Mouse (Mus musculus): ENCODE data around the gene Tnrc6c. TPM values are rescaled to one million over a fixed set of nuclear protein-coding genes. Genes with fewer than 3 reads are reported as not detected.

Gene Tnrc6c
- polyA plus RNA-seq, 1 experiment from 2014 or later, result 6.6 TPM

DNA sequence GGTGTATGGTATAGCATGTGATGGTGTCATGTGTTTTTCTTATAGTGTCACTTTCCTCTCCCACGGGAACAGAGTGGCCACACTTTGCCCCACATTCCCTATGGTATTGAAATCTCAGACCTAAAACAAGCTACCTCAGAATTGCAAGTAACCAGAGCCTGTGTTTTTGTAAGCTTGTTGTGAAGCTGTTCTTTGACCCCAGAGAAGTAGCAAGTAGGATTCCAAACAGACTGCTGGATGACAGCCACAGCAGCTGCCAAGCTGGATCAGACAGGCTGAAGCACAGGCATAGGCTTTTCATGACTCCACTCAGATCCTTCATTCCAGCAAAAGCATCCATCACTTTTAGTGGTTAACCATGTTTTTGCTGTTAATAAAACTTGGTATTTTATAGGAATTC, 74.8 kb downstream of the Tnrc6c start:
- WGBS, result 48% methylated on average over 1 of the region's 1 CpGs
- peak overlapping the region; percentile 48 for H3K27ac ChIP-seq
- no peaks in the 10 kb centered on the region for H3K27me3 ChIP-seq
- no peak for ATAC-seq (replicated peaks; ENCODE audit: insufficient number of reproducible peaks, insufficient read depth, low FRiP score, low read depth)
- H3K9me3 ChIP-seq (replicated peaks), result no peaks in the 10 kb centered on the region
- 0 out of 2 replicates have a peak, but pooled peaks cover 8% of the 10 kb centered on the region for H3K36me3 ChIP-seq
- no peak overlapping the region for H3K9ac ChIP-seq
- H3K4me1 ChIP-seq (replicated peaks), result peaks cover 34% of the 10 kb centered on the region
- H3K4me2 ChIP-seq, result no peak overlapping the region
- no peak overlapping the region for H3K4me3 ChIP-seq

DNA sequence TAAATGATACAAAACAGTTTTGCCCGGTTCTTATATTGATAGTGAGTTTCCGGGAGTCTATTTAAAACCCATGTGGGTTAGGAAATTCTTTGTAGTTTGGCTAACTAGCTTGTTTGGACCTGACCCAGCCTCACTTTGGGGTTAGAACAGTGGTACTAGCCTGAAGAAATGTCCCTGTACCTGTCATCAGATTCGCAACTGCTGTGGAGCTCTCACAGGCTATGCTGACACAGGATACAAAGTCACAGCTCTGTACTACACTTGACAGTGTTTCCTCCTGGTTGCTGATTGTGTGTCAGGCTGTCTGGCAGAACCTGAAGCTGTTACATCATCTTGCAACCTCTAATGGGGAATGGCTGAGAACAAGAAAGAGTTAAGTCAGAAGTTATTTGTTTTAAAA, 75.3 kb downstream of the Tnrc6c start:
- ATAC-seq (replicated peaks; ENCODE audit: insufficient number of reproducible peaks, insufficient read depth, low FRiP score, low read depth), result peak; percentile 52; the same call in 1 of the 2 replicates
- Histone ChIP-seq H3K9ac (no peak overlapping the region), H3K4me2 (no peak overlapping the region), H3K27me3 (no peaks in the 10 kb centered on the region), H3K4me3 (no peak overlapping the region), H3K36me3 (0 out of 2 replicates have a peak, but pooled peaks cover 8% of the 10 kb centered on the region), H3K9me3 (replicated peaks) (no peaks in the 10 kb centered on the region), H3K27ac (peak overlapping the region; percentile 48), H3K4me1 (replicated peaks) (peaks cover 34% of the 10 kb centered on the region)
- WGBS, result 37% methylated on average over 3 of the region's 3 CpGs

DNA sequence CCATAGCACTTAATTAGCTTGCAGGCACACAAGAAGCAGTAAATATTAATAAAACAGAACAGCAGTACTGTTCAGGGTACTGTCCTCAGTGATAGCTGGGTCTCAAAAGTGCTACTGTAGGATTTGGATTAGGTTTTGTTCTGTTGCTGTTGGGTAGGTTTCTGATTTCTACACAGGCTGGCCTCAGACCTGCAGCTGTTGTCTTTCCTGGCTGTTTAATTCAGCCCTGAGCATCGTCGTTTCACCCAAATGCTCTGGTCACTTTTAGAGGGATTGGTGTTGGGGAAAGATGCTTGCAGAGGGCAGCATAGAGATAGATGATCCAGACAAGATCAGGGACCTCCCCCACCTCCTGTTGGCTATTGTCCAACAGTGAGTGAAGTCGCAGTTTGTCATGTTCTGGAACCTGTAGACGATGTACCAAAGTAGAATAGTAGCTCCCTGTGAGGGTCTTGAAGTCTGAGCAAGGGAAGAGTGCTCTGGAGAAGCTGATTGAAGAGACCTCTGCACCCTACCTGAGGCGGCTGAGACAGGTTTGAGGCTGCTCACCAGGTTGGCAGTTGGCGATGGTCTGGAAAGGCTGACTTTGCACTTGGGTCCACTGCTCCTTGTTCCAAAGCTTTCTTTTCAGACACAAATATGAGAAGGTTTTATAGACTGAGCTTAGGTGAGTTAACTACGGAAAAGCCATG, 75.9 kb downstream of the Tnrc6c start:
- Histone ChIP-seq H3K27ac (peak overlapping the region; percentile 48), H3K9ac (no peak overlapping the region), H3K36me3 (peaks cover 12% of the 10 kb centered on the region), H3K4me3 (no peak overlapping the region), H3K9me3 (replicated peaks) (no peaks in the 10 kb centered on the region), H3K27me3 (no peaks in the 10 kb centered on the region), H3K4me1 (replicated peaks) (peaks cover 34% of the 10 kb centered on the region), H3K4me2 (no peak overlapping the region)
- no peak for ATAC-seq (replicated peaks; ENCODE audit: insufficient number of reproducible peaks, insufficient read depth, low FRiP score, low read depth)
- WGBS, result 60% methylated on average over 7 of the region's 7 CpGs

DNA sequence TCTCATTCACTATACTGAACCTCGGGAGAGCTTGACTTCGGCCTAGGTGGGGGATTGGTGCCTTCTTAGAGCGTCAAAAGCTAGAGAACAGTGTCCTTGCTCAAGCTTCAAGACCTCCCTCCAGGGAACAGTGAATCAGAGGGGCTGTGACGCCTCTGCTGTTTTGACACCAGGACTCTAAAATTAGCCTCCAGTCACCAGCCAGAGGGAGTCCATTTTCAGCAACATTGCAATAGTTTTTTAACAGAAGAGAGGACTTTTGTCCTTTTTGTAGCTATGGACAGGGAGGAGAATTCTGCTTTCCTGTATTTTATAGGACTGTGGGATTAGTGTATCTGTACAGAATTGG, 76.4 kb downstream of the Tnrc6c start:
- no peak overlapping the region for H3K9ac ChIP-seq
- H3K27ac ChIP-seq, result peak overlapping the region; percentile 48
- WGBS, result 43% methylated on average over 4 of the region's 4 CpGs
- H3K9me3 ChIP-seq (replicated peaks), result no peaks in the 10 kb centered on the region
- H3K4me2 ChIP-seq, result no peak overlapping the region
- H3K36me3 ChIP-seq, result peaks cover 17% of the 10 kb centered on the region
- no peak for ATAC-seq (replicated peaks; ENCODE audit: insufficient number of reproducible peaks, insufficient read depth, low FRiP score, low read depth)
- H3K27me3 ChIP-seq, result no peaks in the 10 kb centered on the region
- peaks cover 34% of the 10 kb centered on the region for H3K4me1 ChIP-seq (replicated peaks)
- H3K4me3 ChIP-seq, result no peak overlapping the region

DNA sequence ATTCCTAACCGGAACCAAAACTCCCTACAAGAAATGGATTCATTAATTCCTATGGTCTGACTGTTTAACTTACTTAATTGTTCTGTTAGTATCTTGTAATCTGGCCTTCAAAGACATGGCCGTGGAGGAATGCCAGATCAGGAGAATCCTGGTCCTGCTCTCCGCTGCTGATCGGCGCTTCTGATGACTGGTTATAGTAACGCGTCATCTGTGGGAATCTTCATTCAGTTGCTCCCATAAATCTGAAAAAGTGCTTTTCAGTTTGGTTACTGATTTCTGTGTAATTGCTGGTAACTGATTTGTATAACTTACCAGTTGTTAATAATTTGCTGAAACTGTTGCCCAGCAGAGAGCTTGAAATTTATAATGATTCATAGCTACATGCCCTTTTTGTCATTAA, 77.4 kb downstream of the Tnrc6c start:
- no peak overlapping the region for H3K4me3 ChIP-seq
- ATAC-seq (replicated peaks; ENCODE audit: insufficient number of reproducible peaks, insufficient read depth, low FRiP score, low read depth), result no peak
- H3K27me3 ChIP-seq, result no peaks in the 10 kb centered on the region
- 82% methylated on average over 7 of the region's 7 CpGs for WGBS
- H3K4me2 ChIP-seq, result no peak overlapping the region
- no peak overlapping the region for H3K9ac ChIP-seq
- no peaks in the 10 kb centered on the region for H3K9me3 ChIP-seq (replicated peaks)
- peaks cover 34% of the 10 kb centered on the region for H3K4me1 ChIP-seq (replicated peaks)
- no peak overlapping the region for H3K27ac ChIP-seq
- peaks cover 27% of the 10 kb centered on the region for H3K36me3 ChIP-seq

DNA sequence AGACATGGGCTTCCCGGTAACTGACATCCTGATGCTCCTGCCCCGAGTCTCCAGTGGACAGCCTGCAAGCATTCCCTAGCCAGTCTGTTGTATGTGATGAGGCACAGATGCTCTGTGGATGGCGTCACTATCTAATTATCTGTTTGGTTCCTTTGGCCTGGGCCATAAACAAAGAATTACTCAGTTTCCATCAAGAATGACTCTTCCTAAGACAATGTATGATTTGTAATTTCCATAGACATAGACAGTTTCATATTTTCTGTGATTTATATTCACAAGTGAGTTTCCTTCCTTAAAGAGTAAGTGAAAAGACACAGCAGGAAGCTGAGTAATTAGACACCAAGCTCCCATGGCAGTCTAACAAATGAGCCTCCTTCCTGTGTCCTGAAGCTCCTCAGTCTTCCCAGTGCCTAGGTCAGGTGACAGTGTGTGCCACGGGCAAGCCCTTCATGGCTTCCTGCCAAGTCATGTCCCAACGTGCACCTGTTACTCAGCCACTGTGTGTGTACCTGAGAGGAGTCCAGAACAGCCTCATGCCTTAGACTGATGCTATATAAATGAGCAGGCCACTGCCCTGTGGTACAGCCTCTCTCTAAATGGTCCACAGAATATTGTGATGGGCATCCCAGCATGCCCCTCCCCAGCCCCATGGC, 82.1 kb downstream of the Tnrc6c start:
- no peak overlapping the region for H3K4me3 ChIP-seq
- 62% methylated on average over 5 of the region's 5 CpGs for WGBS
- H3K36me3 ChIP-seq, result peaks cover 67% of the 10 kb centered on the region
- H3K4me1 ChIP-seq (replicated peaks), result peaks cover 3% of the 10 kb centered on the region
- H3K27ac ChIP-seq, result no peak overlapping the region
- H3K4me2 ChIP-seq, result no peak overlapping the region
- H3K27me3 ChIP-seq, result no peaks in the 10 kb centered on the region
- H3K9me3 ChIP-seq (replicated peaks), result no peaks in the 10 kb centered on the region
- no peak for ATAC-seq (replicated peaks; ENCODE audit: insufficient number of reproducible peaks, insufficient read depth, low FRiP score, low read depth)
- no peak overlapping the region for H3K9ac ChIP-seq

DNA sequence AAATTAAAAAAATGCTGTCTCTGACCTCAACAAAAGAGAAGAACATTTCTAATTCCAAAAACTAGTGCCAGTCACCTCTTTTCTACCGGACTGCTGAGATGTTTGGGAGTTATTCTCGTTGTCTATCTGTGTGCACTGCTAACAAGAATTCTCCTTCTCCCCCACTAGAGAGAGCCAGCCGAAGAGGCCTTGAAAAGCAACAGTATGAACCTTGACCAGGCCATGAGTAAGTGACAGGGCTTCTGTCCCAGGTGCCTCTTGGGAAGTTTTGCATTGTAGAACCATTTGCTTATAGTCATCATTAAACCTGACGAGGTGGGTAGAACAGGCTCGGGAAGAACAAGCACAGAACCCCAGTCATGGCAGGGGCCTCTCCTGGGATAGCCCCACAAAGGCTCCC, 84.0 kb downstream of the Tnrc6c start:
- H3K27me3 ChIP-seq, result no peaks in the 10 kb centered on the region
- H3K36me3 ChIP-seq, result peaks cover 81% of the 10 kb centered on the region
- no peaks in the 10 kb centered on the region for H3K9me3 ChIP-seq (replicated peaks)
- no peak overlapping the region for H3K4me2 ChIP-seq
- no peak overlapping the region for H3K4me3 ChIP-seq
- no peak for ATAC-seq (replicated peaks; ENCODE audit: insufficient number of reproducible peaks, insufficient read depth, low FRiP score, low read depth)
- H3K4me1 ChIP-seq (replicated peaks), result no peaks in the 10 kb centered on the region
- 93% methylated on average over 5 of the region's 5 CpGs for WGBS
- H3K9ac ChIP-seq, result no peak overlapping the region
- no peak overlapping the region for H3K27ac ChIP-seq

DNA sequence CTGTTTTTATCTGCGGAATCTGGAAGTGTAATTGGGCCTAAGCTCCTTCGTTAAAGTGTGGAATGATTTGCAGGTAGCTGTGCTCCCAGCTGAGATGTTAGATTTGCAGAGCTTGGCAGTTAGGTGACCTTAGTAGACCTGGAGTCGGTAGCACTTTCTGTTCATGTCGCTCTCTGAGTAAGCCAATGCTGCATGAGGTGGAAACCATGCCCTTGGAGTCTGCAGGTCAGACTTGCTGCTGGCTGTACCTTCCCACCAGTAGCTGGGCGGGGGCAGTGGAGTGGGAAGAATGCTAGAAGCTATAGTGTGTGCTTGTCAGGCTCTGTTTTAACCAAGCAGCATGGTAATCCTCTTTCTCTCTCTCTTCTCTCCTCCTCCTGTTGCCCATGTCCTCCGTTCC, 87.0 kb downstream of the Tnrc6c start:
- H3K36me3 ChIP-seq, result peaks cover 86% of the 10 kb centered on the region
- H3K4me2 ChIP-seq, result no peak overlapping the region
- no peaks in the 10 kb centered on the region for H3K4me1 ChIP-seq (replicated peaks)
- 88% methylated on average over 6 of the region's 6 CpGs for WGBS
- H3K9ac ChIP-seq, result no peak overlapping the region
- no peak overlapping the region for H3K27ac ChIP-seq
- H3K9me3 ChIP-seq (replicated peaks), result no peaks in the 10 kb centered on the region
- ATAC-seq (replicated peaks; ENCODE audit: insufficient number of reproducible peaks, insufficient read depth, low FRiP score, low read depth), result no peak
- no peak overlapping the region for H3K4me3 ChIP-seq
- H3K27me3 ChIP-seq, result no peaks in the 10 kb centered on the region

DNA sequence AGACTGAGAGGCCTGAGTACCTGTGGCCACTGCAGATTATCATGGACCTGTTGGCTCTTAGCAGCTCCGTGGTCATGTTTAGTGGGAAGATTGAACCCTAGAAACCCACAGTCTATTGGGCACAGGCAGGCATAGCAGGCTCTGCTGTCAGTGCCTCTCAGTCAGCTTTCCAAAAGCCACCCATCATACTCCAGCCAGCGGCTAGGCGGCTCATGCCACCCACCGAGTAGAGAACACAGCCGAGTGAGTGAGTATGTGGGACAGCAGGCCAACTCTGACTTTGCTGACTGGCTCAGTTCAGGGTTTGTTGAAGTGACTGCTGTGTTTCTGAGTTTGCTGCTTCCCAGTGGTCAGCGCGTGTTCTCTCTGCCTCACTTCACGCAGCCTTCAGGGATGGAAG, 88.2 kb downstream of the Tnrc6c start:
- no peaks in the 10 kb centered on the region for H3K27me3 ChIP-seq
- ATAC-seq (replicated peaks; ENCODE audit: insufficient number of reproducible peaks, insufficient read depth, low FRiP score, low read depth), result no peak
- no peaks in the 10 kb centered on the region for H3K4me1 ChIP-seq (replicated peaks)
- no peak overlapping the region for H3K27ac ChIP-seq
- no peak overlapping the region for H3K9ac ChIP-seq
- H3K36me3 ChIP-seq, result peaks cover 91% of the 10 kb centered on the region
- H3K4me3 ChIP-seq, result no peak overlapping the region
- 74% methylated on average over 8 of the region's 8 CpGs for WGBS
- H3K9me3 ChIP-seq (replicated peaks), result no peaks in the 10 kb centered on the region
- H3K4me2 ChIP-seq, result no peak overlapping the region

DNA sequence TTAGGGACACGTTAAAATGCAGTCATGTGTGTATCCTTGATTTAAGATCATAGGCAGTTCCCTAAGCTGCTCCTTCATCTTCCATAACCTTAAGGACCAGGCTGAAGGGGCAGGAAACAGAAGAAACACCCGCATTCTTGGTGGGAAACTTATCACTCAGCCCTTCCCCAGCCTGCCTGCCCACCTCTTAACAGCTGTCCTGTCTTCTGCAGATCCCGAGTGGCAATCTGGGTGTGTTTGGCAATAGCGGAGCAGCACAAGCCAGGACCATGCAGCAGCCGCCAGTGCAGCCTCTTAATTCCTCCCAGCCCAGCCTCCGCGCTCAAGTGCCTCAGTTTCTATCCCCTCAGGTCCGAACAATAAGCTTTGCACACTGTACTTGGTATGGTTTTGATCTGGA, 88.6 kb downstream of the Tnrc6c start:
- 73% methylated on average over 8 of the region's 8 CpGs for WGBS

DNA sequence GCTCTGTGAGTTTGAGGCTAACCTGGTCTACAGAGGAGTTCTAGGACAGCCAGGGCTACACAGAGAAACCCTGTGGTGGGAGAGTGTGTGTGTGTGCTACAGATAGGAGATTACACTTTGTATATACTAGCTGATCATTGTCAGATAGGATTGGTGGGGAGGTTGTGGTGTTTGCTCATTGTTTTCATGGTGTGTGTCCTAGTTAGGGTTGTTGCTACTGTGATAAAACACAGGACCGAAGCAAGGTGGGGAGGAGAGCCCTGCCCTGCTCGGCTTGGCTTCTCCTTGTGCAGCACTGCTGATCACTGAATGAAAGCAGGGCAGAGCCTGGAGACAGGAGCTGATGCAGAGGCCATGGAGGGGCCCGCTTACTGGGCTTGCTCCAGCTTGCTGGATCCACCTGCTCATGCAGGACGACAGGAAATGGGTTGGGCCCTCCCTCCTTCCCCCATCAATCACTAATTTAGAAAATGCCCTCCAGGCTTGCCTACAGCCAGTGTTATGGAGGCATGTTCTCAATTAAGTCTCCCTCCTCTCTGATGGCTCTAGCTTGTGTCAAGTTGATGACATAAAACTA, 89.5 kb downstream of the Tnrc6c start:
- H3K9me3 ChIP-seq (replicated peaks), result no peaks in the 10 kb centered on the region
- 75% methylated on average over 4 of the region's 4 CpGs for WGBS
- no peak for ATAC-seq (replicated peaks; ENCODE audit: insufficient number of reproducible peaks, insufficient read depth, low FRiP score, low read depth)

More for the DNA sequence above, 88.6 kb downstream of the Tnrc6c start:
- Histone ChIP-seq H3K4me1 (replicated peaks) (no peaks in the 10 kb centered on the region), H3K4me3 (no peak overlapping the region), H3K27me3 (no peaks in the 10 kb centered on the region), H3K27ac (no peak overlapping the region), H3K4me2 (no peak overlapping the region), H3K36me3 (peaks cover 91% of the 10 kb centered on the region), H3K9me3 (replicated peaks) (no peaks in the 10 kb centered on the region), H3K9ac (no peak overlapping the region)
- no peak for ATAC-seq (replicated peaks; ENCODE audit: insufficient number of reproducible peaks, insufficient read depth, low FRiP score, low read depth)

DNA sequence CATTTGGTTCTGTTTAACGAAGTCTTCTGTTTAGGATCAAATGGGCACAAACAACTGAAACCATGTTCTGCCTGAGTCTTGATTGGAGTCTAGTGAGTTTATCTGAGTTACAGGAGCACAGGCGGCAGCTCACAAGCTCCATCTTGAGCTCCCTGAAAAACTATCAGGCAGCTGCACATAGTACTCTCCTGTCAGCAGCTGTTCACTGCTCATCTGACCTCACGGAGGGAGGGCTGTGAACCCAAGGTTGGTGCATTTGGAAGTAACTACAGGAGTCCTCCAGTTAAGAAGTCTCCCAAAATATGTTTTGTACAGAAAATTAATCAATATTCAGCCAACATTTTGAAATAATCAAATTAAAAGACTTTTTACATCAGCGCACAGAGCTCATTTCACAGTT, 94.5 kb downstream of the Tnrc6c start:
- no peak overlapping the region for H3K27ac ChIP-seq
- WGBS, result 68% methylated on average over 4 of the region's 4 CpGs
- no peak overlapping the region for H3K4me2 ChIP-seq
- H3K4me3 ChIP-seq, result no peak overlapping the region
- H3K36me3 ChIP-seq, result peaks cover 92% of the 10 kb centered on the region
- no peak overlapping the region for H3K9ac ChIP-seq
- H3K27me3 ChIP-seq, result no peaks in the 10 kb centered on the region
- ATAC-seq (replicated peaks; ENCODE audit: insufficient number of reproducible peaks, insufficient read depth, low FRiP score, low read depth), result no peak
- H3K9me3 ChIP-seq (replicated peaks), result no peaks in the 10 kb centered on the region
- no peaks in the 10 kb centered on the region for H3K4me1 ChIP-seq (replicated peaks)

More for the DNA sequence above, 89.5 kb downstream of the Tnrc6c start:
- Histone ChIP-seq H3K9ac (no peak overlapping the region), H3K27me3 (no peaks in the 10 kb centered on the region), H3K27ac (no peak overlapping the region), H3K36me3 (peaks cover 91% of the 10 kb centered on the region), H3K4me3 (no peak overlapping the region), H3K4me2 (no peak overlapping the region), H3K4me1 (replicated peaks) (no peaks in the 10 kb centered on the region)
